Mouse (Mus musculus) C2C12 (cell line): ENCODE data around the gene Fam53b.

Source experiments
- CEBPB ChIP-seq: IDR thresholded peaks from one replicate; pipeline ENCODE4 v1.6.1; 2011; ENCODE audit warnings: low read depth, mild to moderate bottlenecking, control low read depth, moderate library complexity
- CTCF ChIP-seq: IDR thresholded peaks from one replicate; pipeline ENCODE4 v1.5.1; 2011; ENCODE audit not compliant: control insufficient read depth, insufficient read depth, insufficient read length
- FOSL1 ChIP-seq: IDR thresholded peaks from one replicate; pipeline ENCODE4 v1.8.0; 2011; ENCODE audit warnings: mild to moderate bottlenecking, low read length; ENCODE audit not compliant: poor library complexity, insufficient read depth, severe bottlenecking
- MAX ChIP-seq: IDR thresholded peaks from one replicate; pipeline ENCODE4 v1.6.1; 2011; ENCODE audit warnings: mild to moderate bottlenecking, control low read depth
- MYOD1 ChIP-seq: IDR thresholded peaks from one replicate; pipeline ENCODE4 v1.6.1; 2011; ENCODE audit warnings: low read depth; ENCODE audit not compliant: control insufficient read depth, insufficient read length
- MYOG ChIP-seq: IDR thresholded peaks from one replicate; pipeline ENCODE4 v1.6.1; 2011; ENCODE audit not compliant: control insufficient read depth, insufficient read length; ENCODE audit errors: extremely low read depth
- USF1 ChIP-seq: IDR thresholded peaks from one replicate; pipeline ENCODE4 v1.6.1; 2011; ENCODE audit warnings: low read depth, mild to moderate bottlenecking, control low read depth, moderate library complexity

DNA sequence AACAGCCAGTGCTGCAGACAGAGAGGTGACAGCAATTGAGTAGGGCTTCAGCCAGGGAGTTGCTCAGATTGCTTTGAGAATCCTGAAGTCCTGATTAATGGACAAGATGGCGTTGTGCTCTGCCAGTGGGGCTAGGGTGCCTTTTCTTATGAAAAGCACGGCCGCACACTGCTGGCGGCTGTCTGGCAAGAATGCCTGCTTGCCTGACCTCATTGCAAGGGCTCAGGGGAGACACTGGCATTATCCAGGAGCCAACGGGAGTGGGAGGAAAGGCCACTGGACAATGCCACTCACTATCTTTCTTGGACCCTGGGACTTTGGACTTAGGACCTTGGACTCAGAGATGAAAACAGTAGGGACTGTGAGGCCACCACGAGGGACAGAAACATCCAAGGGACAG is 80.2 kb downstream of the Fam53b start:
- no peak for TF ChIP-seq CTCF
- TF ChIP-seq USF1, result no peak
- no peak for TF ChIP-seq MAX
- no peak for TF ChIP-seq MYOG
- TF ChIP-seq MYOD1, result no peak
- no peak for TF ChIP-seq CEBPB
- TF ChIP-seq FOSL1, result no peak
